In the genomic region with DNA sequence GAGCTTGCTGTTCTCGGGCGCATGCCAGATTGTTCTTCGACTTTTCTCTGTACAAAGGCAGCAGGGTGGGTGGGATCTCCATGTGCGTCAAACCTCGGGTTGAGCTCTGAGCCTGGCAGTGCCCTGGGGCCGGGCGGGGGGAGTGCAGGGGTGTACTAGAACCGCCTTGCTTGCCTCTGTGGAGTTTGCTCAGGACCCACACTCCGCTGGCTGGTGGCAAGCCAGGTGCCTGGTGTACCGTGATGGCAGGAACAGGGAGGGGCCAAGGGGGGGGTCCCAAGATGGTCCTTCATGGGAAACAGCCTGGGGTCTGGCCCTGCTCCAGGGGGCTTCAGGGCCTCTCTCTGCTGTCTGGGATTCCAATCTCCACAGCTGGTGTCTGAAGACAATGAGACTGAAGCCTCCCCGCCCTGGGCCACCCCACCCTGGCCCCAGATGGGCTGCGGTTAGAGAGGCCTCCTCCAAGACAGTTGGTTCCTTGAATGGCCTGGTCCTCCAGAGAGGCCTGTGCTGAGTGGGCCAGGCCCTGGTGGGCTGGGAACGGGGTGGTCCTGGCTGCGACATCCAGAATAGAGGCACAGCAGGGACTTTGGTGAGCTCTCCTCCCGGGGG, we compare ENCODE assay signal across 21 mouse cellular contexts. TPM values are rescaled to one million over a fixed set of nuclear protein-coding genes. Genes with fewer than 3 reads are reported as not detected.
A peak's percentile ranks its signal among the peaks of the same experiment; 100 is the strongest.
DNase-seq lines count a peak whose midpoint lies in the region; ATAC-seq lines count a peak whose summit lies in the region.
"Had no signal": no experiment of that assay in that cellular context is flagged by ENCODE, and none has a peak within 500 bp of the region (broad histone marks: within the 10 kb centered on the region; RNA-seq: fewer than 3 reads in every experiment).

No protein-coding gene starts in this region.

- DNase-seq in heart, embryonic 10.5 days (ENCODE audit: low spot score), result no peak
- no peak for DNase-seq in heart, adult 18-20 months
- DNase-seq in midbrain, embryonic 11.5 days (ENCODE audit: low spot score, missing footprints), result peak; percentile 81
- no peak for DNase-seq in embryonic facial prominence, embryonic 14.5 days (ENCODE audit: low spot score)
- no peak for DNase-seq in gastrocnemius, adult 8-10 months (ENCODE audit: low spot score in 2 of 2)
- DNase-seq in left cerebral cortex, postnatal 10 days (ENCODE audit: extremely low spot score in 1 of 2, low spot score in 2 of 2), result no peak
- DNase-seq: adrenal gland, postnatal 10 days; cerebellum, adult 11 months; cerebellum, postnatal 36 days; heart, postnatal 36 days; kidney, adult 11 months; kidney, postnatal 25 days; layer of hippocampus, adult 9-11 months; midbrain, embryonic 14.5 days; right cerebral cortex, postnatal 14 days had no signal

- H3K27me3 ChIP-seq in heart, embryonic 10.5 days (ENCODE audit: insufficient read depth, poor library complexity, severe bottlenecking), result peaks cover 13% of the 10 kb centered on the region
- H3K27me3 ChIP-seq in midbrain, embryonic 11.5 days (ENCODE audit: control insufficient read depth, insufficient read depth, low read length), result peaks cover under 1% of the 10 kb centered on the region; the same call in 1 of the 2 replicates
- no peaks in the 10 kb centered on the region for H3K27me3 ChIP-seq in midbrain, embryonic 16.5 days (ENCODE audit: control insufficient read depth, insufficient read depth, low read depth, low read length)
- H3K27me3 ChIP-seq in embryonic facial prominence, embryonic 14.5 days (replicated peaks; ENCODE audit: control insufficient read depth, insufficient read depth, low read length), result no peaks in the 10 kb centered on the region
- no peaks in the 10 kb centered on the region for H3K27me3 ChIP-seq in limb, embryonic 15.5 days
- H3K27me3 ChIP-seq: heart, embryonic 12.5 days; lung, embryonic 15.5 days had no signal

- peak overlapping the region; percentile 59; the same call in 1 of the 2 replicates for H3K27ac ChIP-seq in heart, embryonic 10.5 days
- no peak overlapping the region for H3K27ac ChIP-seq in midbrain, embryonic 11.5 days (ENCODE audit: low read depth, low read length)
- H3K27ac ChIP-seq in midbrain, embryonic 16.5 days (ENCODE audit: low read length), result no peak overlapping the region
- peak overlapping the region; percentile 53; the same call in 1 of the 2 replicates for H3K27ac ChIP-seq in embryonic facial prominence, embryonic 14.5 days (replicated peaks; ENCODE audit: low read depth, low read length)
- H3K27ac ChIP-seq in limb, embryonic 15.5 days, result no peak overlapping the region
- H3K27ac ChIP-seq: forebrain, embryonic 12.5 days; lung, embryonic 15.5 days had no signal

- H3K9me3 ChIP-seq in heart, embryonic 10.5 days, result no peaks in the 10 kb centered on the region
- H3K9me3 ChIP-seq in midbrain, embryonic 11.5 days (ENCODE audit: control insufficient read depth, low read length), result no peaks in the 10 kb centered on the region
- H3K9me3 ChIP-seq in midbrain, embryonic 16.5 days (replicated peaks; ENCODE audit: control insufficient read depth, low read length, poor library complexity, severe bottlenecking), result no peaks in the 10 kb centered on the region
- no peaks in the 10 kb centered on the region for H3K9me3 ChIP-seq in embryonic facial prominence, embryonic 14.5 days (ENCODE audit: control insufficient read depth, low read length)
- H3K9me3 ChIP-seq in limb, embryonic 15.5 days, result no peaks in the 10 kb centered on the region
- H3K9me3 ChIP-seq: forebrain, embryonic 12.5 days; heart, embryonic 12.5 days; lung, embryonic 15.5 days had no signal

- ATAC-seq in midbrain, embryonic 11.5 days (ENCODE audit: low FRiP score), result 0 out of 2 replicates have a peak, but pooled peaks have one; percentile 19
- ATAC-seq in midbrain, embryonic 16.5 days, result no peak
- peak; percentile 70 for ATAC-seq in embryonic facial prominence, embryonic 14.5 days (ENCODE audit: low read depth)
- 0 out of 2 replicates have a peak, but pooled peaks have one; percentile 8 for ATAC-seq in limb, embryonic 15.5 days (ENCODE audit: insufficient number of reproducible peaks, low FRiP score, low TSS enrichment, low read depth)

- H3K36me3 ChIP-seq in heart, embryonic 10.5 days, result no peaks in the 10 kb centered on the region
- H3K36me3 ChIP-seq in midbrain, embryonic 11.5 days (ENCODE audit: control insufficient read depth, insufficient read depth, low read length), result no peaks in the 10 kb centered on the region
- H3K36me3 ChIP-seq in midbrain, embryonic 16.5 days (ENCODE audit: control insufficient read depth, insufficient read depth, low read length), result no peaks in the 10 kb centered on the region
- H3K36me3 ChIP-seq in embryonic facial prominence, embryonic 14.5 days (ENCODE audit: control insufficient read depth, insufficient read depth, low read length), result peaks cover 46% of the 10 kb centered on the region
- H3K36me3 ChIP-seq in limb, embryonic 15.5 days, result no peaks in the 10 kb centered on the region
- H3K36me3 ChIP-seq: forebrain, embryonic 12.5 days; heart, embryonic 12.5 days; lung, embryonic 15.5 days had no signal

- no peak overlapping the region for H3K9ac ChIP-seq in midbrain, embryonic 11.5 days (ENCODE audit: low read length)
- no peak overlapping the region for H3K9ac ChIP-seq in midbrain, embryonic 16.5 days (ENCODE audit: low read depth, low read length)
- H3K9ac ChIP-seq in embryonic facial prominence, embryonic 14.5 days (ENCODE audit: low read depth, low read length), result peak overlapping the region; percentile 34; the same call in 1 of the 2 replicates
- no peak overlapping the region for H3K9ac ChIP-seq in limb, embryonic 15.5 days
- H3K9ac ChIP-seq: forebrain, embryonic 12.5 days; heart, embryonic 12.5 days; lung, embryonic 15.5 days had no signal

- peaks cover 30% of the 10 kb centered on the region for H3K4me1 ChIP-seq in heart, embryonic 10.5 days
- 0 out of 2 replicates have a peak, but pooled peaks cover 3% of the 10 kb centered on the region for H3K4me1 ChIP-seq in midbrain, embryonic 11.5 days (ENCODE audit: control insufficient read depth, insufficient read depth, low read length)
- H3K4me1 ChIP-seq in midbrain, embryonic 16.5 days (ENCODE audit: control insufficient read depth, insufficient read depth, low read length), result no peaks in the 10 kb centered on the region
- peaks cover 20% of the 10 kb centered on the region for H3K4me1 ChIP-seq in embryonic facial prominence, embryonic 14.5 days (ENCODE audit: control insufficient read depth, insufficient read depth, low read length)
- peaks cover 4% of the 10 kb centered on the region; the same call in 1 of the 2 replicates for H3K4me1 ChIP-seq in limb, embryonic 15.5 days

- no peak overlapping the region for H3K4me2 ChIP-seq in midbrain, embryonic 11.5 days
- H3K4me2 ChIP-seq in midbrain, embryonic 16.5 days (ENCODE audit: low read length), result no peak overlapping the region
- H3K4me2 ChIP-seq in embryonic facial prominence, embryonic 14.5 days (ENCODE audit: low read depth, low read length), result no peak overlapping the region
- H3K4me2 ChIP-seq in limb, embryonic 15.5 days, result no peak overlapping the region
- H3K4me2 ChIP-seq: forebrain, embryonic 12.5 days; heart, embryonic 12.5 days; liver, embryonic 11.5 days; lung, embryonic 15.5 days had no signal

- 76% methylated on average over 15 of the region's 15 CpGs for WGBS in heart, embryonic 10.5 days
- 56% methylated on average over 15 of the region's 15 CpGs for WGBS in midbrain, embryonic 11.5 days
- 51% methylated on average over 15 of the region's 15 CpGs for WGBS in midbrain, embryonic 16.5 days
- WGBS in embryonic facial prominence, embryonic 14.5 days, result 37% methylated on average over 15 of the region's 15 CpGs
- WGBS in limb, embryonic 15.5 days, result 65% methylated on average over 15 of the region's 15 CpGs

- intact Hi-C loops in left cerebral cortex, postnatal 10 days (cut with DNase I), result no loop called here

- no peak overlapping the region for H3K4me3 ChIP-seq in heart, embryonic 10.5 days
- no peak overlapping the region for H3K4me3 ChIP-seq in midbrain, embryonic 11.5 days (ENCODE audit: low read depth, low read length)
- H3K4me3 ChIP-seq in midbrain, embryonic 16.5 days (ENCODE audit: low read depth, low read length), result no peak overlapping the region
- H3K4me3 ChIP-seq in embryonic facial prominence, embryonic 14.5 days (ENCODE audit: low read depth, low read length), result no peak overlapping the region
- H3K4me3 ChIP-seq in limb, embryonic 15.5 days, result no peak overlapping the region
- H3K4me3 ChIP-seq: forebrain, embryonic 12.5 days; heart, embryonic 12.5 days; lung, embryonic 15.5 days had no signal

RNA-seq across cellular contexts. Expression of a gene that starts 29.5 kb away (rescaled TPM):
- polyA plus RNA-seq in heart, embryonic 10.5 days (2016; fragmentation: Nextera tagmentation; extraction: Ambion mirVana), result 0.83 and 3.6 TPM in 2 replicates
- total RNA-seq in heart, adult 18-20 months (2021), result under 1 TPM; 0.37 to 0.59 TPM
- polyA plus RNA-seq in midbrain, embryonic 11.5 days (2014; fragmentation: Nextera tagmentation; extraction: Ambion mirVana), result 3.9 and 4.4 TPM in 2 replicates
- polyA plus RNA-seq in midbrain, embryonic 16.5 days (2015; fragmentation: Nextera tagmentation; extraction: Ambion mirVana), result 0.53 and 0.62 TPM in 2 replicates
- polyA plus RNA-seq in embryonic facial prominence, embryonic 14.5 days (2014; fragmentation: Nextera tagmentation; extraction: Ambion mirVana), result 8.4 and 9.0 TPM in 2 replicates
- polyA plus RNA-seq in limb, embryonic 15.5 days (2015; fragmentation: Nextera tagmentation; extraction: Ambion mirVana), result 2.1 and 2.4 TPM in 2 replicates
- total RNA-seq in gastrocnemius, adult 8-10 months (2022), result under 1 TPM; 0.11 to 0.27 (median 0.18) TPM
- total RNA-seq in left cerebral cortex, postnatal 10 days (2021), result 1 to 10 TPM; 1.1 to 1.3 TPM

Comparison
In these comparisons a context has a peak if more than half of its experiments do, and no peak if none do; other contexts are left out.
1. H3K27ac ChIP-seq: peak in heart, embryonic 10.5 days (single experiment) and embryonic facial prominence, embryonic 14.5 days (single experiment); none in midbrain, embryonic 11.5 days (single experiment), midbrain, embryonic 16.5 days (single experiment) and limb, embryonic 15.5 days (single experiment).